Mouse (Mus musculus) large intestine, adult 2 months (tissue): ENCODE measurements around the gene Pars2. TPM values are rescaled to one million over a fixed set of nuclear protein-coding genes. Genes with fewer than 3 reads are reported as not detected.

ENCODE experiments used
- DNase-seq: peaks from one replicate; pipeline ENCODE4 v3.0.0-alpha.2; 2012; ENCODE audit warnings: low read depth, low spot score
- WGBS: fragments of 180-500 bp; shearing (Covaris S2); methylation state at CpG from one replicate; pipeline ENCODE4 v1.1.7; 2018; 5-methylcytosine and 5-hydroxymethylcytosine counted together
- polyA plus RNA-seq: library from polyadenylated mRNA; depleted of rRNA; stranded (reverse); fragments of >200 nt; gene quantifications from 2 replicates; pipeline ENCODE4 v1.2.3, GENCODE M21; 2012; rRNA removed

Gene Pars2
- polyA plus RNA-seq, 1 experiment, result 10.2 TPM

DNA sequence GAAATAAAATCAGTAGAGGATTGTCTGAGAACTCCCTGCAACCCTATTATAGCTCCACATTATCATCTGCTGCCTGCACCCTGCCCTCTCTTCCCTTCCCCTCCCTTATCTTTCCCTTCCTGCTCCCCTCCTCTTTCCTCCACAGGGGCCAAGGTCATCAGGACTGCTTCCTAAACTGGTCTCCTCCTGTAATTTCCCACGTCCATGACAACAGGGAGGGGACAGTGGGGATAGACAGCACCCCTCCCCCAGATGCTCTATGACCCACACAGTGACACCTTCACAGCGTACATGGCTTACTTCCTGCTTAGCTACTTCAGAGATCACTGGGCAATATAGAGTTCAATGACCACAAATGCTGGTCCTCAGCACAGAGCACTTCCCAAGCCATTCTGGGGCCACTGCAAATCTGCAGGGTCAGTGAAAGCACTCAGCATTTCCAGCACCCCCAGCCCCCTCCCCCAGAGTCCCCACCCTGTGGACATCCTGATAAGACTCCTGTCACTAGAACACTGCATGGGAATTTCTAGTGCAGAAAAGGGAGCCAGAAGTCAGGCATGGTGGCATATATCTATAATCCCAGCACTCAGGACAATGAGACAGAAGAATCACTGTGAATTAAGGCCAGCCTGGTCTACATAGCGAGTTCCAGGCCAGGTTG, 37.9 kb downstream of the Pars2 start:
- 30% methylated on average over 3 of the region's 3 CpGs for whole genome bisulfite sequencing
- peak; percentile 54 for DNase-seq

GRCm38 (mm10) chr4:106693841-106694430, 43.1 kb downstream of the Pars2 start:
- 76% methylated on average over 15 of the region's 15 CpGs for WGBS
- DNase-seq, result no peak

DNA sequence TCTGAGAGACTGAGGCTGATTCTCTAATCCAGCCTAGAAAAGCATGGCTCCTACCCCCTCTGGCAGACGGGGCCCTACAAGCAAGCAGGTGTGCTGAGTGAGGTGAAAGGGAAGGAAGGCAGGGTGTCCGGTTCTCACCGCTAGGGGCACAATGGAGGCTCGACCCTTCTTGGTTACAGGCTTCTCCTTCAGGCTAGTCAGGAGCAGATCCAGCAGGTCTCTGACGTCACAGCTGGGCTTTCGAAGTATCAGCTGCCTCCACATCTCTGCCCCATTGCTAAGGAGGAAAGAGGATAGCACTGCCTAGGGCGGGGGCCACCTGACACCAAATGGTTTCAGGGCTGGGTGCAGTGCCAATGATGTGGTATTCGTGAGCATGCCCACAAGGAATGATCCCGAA, 49.1 kb downstream of the Pars2 start:
- 20% methylated on average over 9 of the region's 9 CpGs for WGBS
- no peak for DNase-seq

- no peak for DNase-seq
Observed at GRCm38 (mm10) chr4:106700798-106701197, 49.9 kb downstream of the Pars2 start.

DNA sequence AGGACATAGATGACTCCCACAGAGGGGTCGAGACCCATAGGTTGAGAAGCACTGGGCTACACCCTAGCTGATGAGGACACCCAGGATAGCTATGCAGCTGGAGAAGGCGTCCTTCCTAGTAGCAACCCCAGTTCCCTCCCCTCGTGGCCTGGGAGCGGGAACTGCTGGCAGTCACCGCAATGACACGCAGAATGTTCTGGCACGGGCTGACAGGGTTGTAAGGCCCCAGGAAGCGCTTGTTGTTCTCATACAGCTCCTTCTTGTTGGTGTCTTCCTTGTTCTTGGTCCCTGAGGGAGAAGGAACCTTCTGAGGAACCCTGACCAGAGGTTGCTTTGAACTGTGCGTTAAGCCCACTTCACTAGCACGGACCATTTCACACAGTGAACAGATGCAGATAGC, 53.1 kb downstream of the Pars2 start:
- 68% methylated on average over 10 of the region's 10 CpGs for WGBS
- no peak for DNase-seq

More at GRCm38 (mm10) chr4:106700798-106701197, 49.9 kb downstream of the Pars2 start:
- 13% methylated on average over 4 of the region's 4 CpGs for WGBS

GRCm38 (mm10) chr4:106704416-106704815, 53.5 kb downstream of the Pars2 start:
- 57% methylated on average over 11 of the region's 11 CpGs for WGBS
- DNase-seq, result no peak

Other genes with a start within 250 kb of the Pars2 start
- 27.6 and 27.8 TPM in 2 replicates for gene Pcsk9, start 186.7 kb upstream of the Pars2 start, polyA plus RNA-seq
- gene Bsnd, start 158.8 kb upstream of the Pars2 start, polyA plus RNA-seq, result not detected in 2 replicates
- 169 and 212 TPM in 2 replicates for gene Dhcr24, start 90.0 kb upstream of the Pars2 start, polyA plus RNA-seq
- gene Lexm, start 33.8 kb upstream of the Pars2 start, polyA plus RNA-seq, result not detected in 2 replicates
- gene Ttc22, start 28.6 kb upstream of the Pars2 start, polyA plus RNA-seq, result 65.8 and 88.4 TPM in 2 replicates
- gene Ttc4, start 27.9 kb downstream of the Pars2 start, polyA plus RNA-seq, result 55.1 and 75.1 TPM in 2 replicates
- gene Mroh7, start 79.9 kb downstream of the Pars2 start, polyA plus RNA-seq, result 2.7 and 20.4 TPM in 2 replicates
- gene Fam151a, start 82.8 kb downstream of the Pars2 start, polyA plus RNA-seq, result 71.8 and 362 TPM in 2 replicates
- 22.2 and 31.3 TPM in 2 replicates for gene Acot11, start 153.9 kb downstream of the Pars2 start, polyA plus RNA-seq